Mouse (Mus musculus) erythroblast, embryonic 14.5 days (primary cell): ENCODE measurements around the gene Olfr628. TPM values are rescaled to one million over a fixed set of nuclear protein-coding genes. Genes with fewer than 3 reads are reported as not detected.
"Not testable (repeated sequence)": the region's sequence is repeated elsewhere in the genome, so short reads cannot be mapped to it uniquely, and the experiment has no call there.

ENCODE experiments used
- H3K27me3 ChIP-seq: 2 replicates; pipeline ENCODE4 v1.6.1; 2012; ENCODE audit warnings: inconsistent platforms; ENCODE audit not compliant: control insufficient read depth
- H3K36me3 ChIP-seq: 2 replicates; pipeline ENCODE4 v1.6.1; 2012; ENCODE audit warnings: mild to moderate bottlenecking, inconsistent platforms; ENCODE audit not compliant: control insufficient read depth
- H3K4me1 ChIP-seq: 2 replicates; pipeline ENCODE4 v1.6.1; 2012; ENCODE audit warnings: inconsistent platforms; ENCODE audit not compliant: control insufficient read depth
- H3K4me3 ChIP-seq: replicated peaks from 2 replicates; pipeline ENCODE3; 2012; ENCODE audit warnings: moderate library complexity, mild to moderate bottlenecking, inconsistent platforms
- H3K9me3 ChIP-seq: 2 replicates; pipeline ENCODE4 v1.6.1; 2012; ENCODE audit warnings: low read length, inconsistent platforms, mixed read lengths; ENCODE audit not compliant: control insufficient read depth
- GATA1 ChIP-seq: IDR thresholded peaks from 2 replicates; pipeline ENCODE4 v1.6.1; 2012; ENCODE audit warnings: low read length, inconsistent platforms, mixed read lengths
- TAL1 ChIP-seq: IDR thresholded peaks from 3 replicates; pipeline ENCODE4 v1.6.1; 2012; ENCODE audit warnings: low read length, inconsistent platforms, mixed read lengths
- polyA plus RNA-seq: library from polyadenylated mRNA; stranded (reverse); fragments of >175 nt; gene quantifications from 2 replicates; pipeline ENCODE4 v1.2.3, GENCODE M21; 2012

The Olfr628 gene
- not detected in 2 replicates for polyA plus RNA-seq

GRCm38 (mm10) chr7:103730074-103730473 is at the start of gene Olfr628:
TSS of gene Olfr628 (plus strand) at chr7:103730374.
- Histone ChIP-seq H3K4me1 (no peaks in the 10 kb centered on the region), H3K9me3 (no peaks in the 10 kb centered on the region), H3K27me3 (no peaks in the 10 kb centered on the region), H3K4me3 (no peak within 1 kb of the TSS), H3K36me3 (no peaks in the 10 kb centered on the region)
- TF ChIP-seq TAL1, result no peak
- TF ChIP-seq GATA1, result no peak

GRCm38 (mm10) chr7:103682420-103682819 is 47.8 kb upstream of the Olfr628 start, which contains the start of gene Olfr625-ps1:
TSS of gene Olfr625-ps1 (plus strand) at chr7:103682720.
- no peak for TF ChIP-seq GATA1
- TF ChIP-seq TAL1, result no peak
- H3K4me3 ChIP-seq, result no peak within 1 kb of the TSS
- no peaks in the 10 kb centered on the region for H3K27me3 ChIP-seq

GRCm38 (mm10) chr7:103699469-103699868 is 30.7 kb upstream of the Olfr628 start:
- no peak for TF ChIP-seq GATA1
- TF ChIP-seq TAL1, result no peak
- no peaks in the 10 kb centered on the region for H3K36me3 ChIP-seq
- no peaks in the 10 kb centered on the region for H3K9me3 ChIP-seq
- no peaks in the 10 kb centered on the region for H3K4me1 ChIP-seq
- no peak overlapping the region for H3K4me3 ChIP-seq
- no peaks in the 10 kb centered on the region for H3K27me3 ChIP-seq

More at GRCm38 (mm10) chr7:103682420-103682819, 47.8 kb upstream of the Olfr628 start, which contains the start of gene Olfr625-ps1:
- H3K9me3 ChIP-seq, result no peaks in the 10 kb centered on the region
- no peaks in the 10 kb centered on the region for H3K36me3 ChIP-seq
- no peaks in the 10 kb centered on the region for H3K4me1 ChIP-seq

GRCm38 (mm10) chr7:103712024-103712423 is 18.1 kb upstream of the Olfr628 start:
- TF ChIP-seq TAL1 (no peak), GATA1 (no peak)
- no peaks in the 10 kb centered on the region for H3K36me3 ChIP-seq
- no peaks in the 10 kb centered on the region for H3K27me3 ChIP-seq
- peaks cover 1% of the 10 kb centered on the region; the same call in 1 of the 2 replicates for H3K4me1 ChIP-seq
- H3K9me3 ChIP-seq, result no peaks in the 10 kb centered on the region
- no peak overlapping the region for H3K4me3 ChIP-seq

GRCm38 (mm10) chr7:103714371-103714770 is 15.8 kb upstream of the Olfr628 start, which contains the start of gene Olfr243:
TSS of gene Olfr243 (plus strand) at chr7:103714671.
- Histone ChIP-seq H3K27me3 (no peaks in the 10 kb centered on the region), H3K9me3 (no peaks in the 10 kb centered on the region), H3K4me1 (peaks cover 1% of the 10 kb centered on the region; the same call in 1 of the 2 replicates), H3K36me3 (no peaks in the 10 kb centered on the region), H3K4me3 (no peak within 1 kb of the TSS)
- no peak for TF ChIP-seq GATA1
- TF ChIP-seq TAL1, result no peak

- H3K36me3 ChIP-seq, result not testable (repeated sequence)
Observed at GRCm38 (mm10) chr7:103716398-103716797, 13.8 kb upstream of the Olfr628 start.

GRCm38 (mm10) chr7:103744843-103745242 is 14.7 kb downstream of the Olfr628 start, which contains the start of gene Olfr629:
TSS of gene Olfr629 (minus strand) at chr7:103744943.
- Histone ChIP-seq H3K4me3 (no peak within 1 kb of the TSS), H3K4me1 (no peaks in the 10 kb centered on the region), H3K36me3 (no peaks in the 10 kb centered on the region), H3K27me3 (no peaks in the 10 kb centered on the region), H3K9me3 (no peaks in the 10 kb centered on the region)
- TF ChIP-seq GATA1 (no peak), TAL1 (no peak)

More at GRCm38 (mm10) chr7:103716398-103716797, 13.8 kb upstream of the Olfr628 start:
- not testable (repeated sequence) for H3K4me3 ChIP-seq, H3K4me1 ChIP-seq, H3K9me3 ChIP-seq, H3K27me3 ChIP-seq

GRCm38 (mm10) chr7:103757233-103757632 is 27.1 kb downstream of the Olfr628 start, which contains the start of gene Olfr630:
TSS of gene Olfr630 (minus strand) at chr7:103757333.
- H3K4me3 ChIP-seq, result no peak within 1 kb of the TSS
- no peaks in the 10 kb centered on the region for H3K36me3 ChIP-seq
- TF ChIP-seq GATA1, result no peak
- no peak for TF ChIP-seq TAL1
- H3K27me3 ChIP-seq, result no peaks in the 10 kb centered on the region
- no peaks in the 10 kb centered on the region for H3K4me1 ChIP-seq
- H3K9me3 ChIP-seq, result no peaks in the 10 kb centered on the region

- not testable (repeated sequence) for H3K36me3 ChIP-seq, H3K9me3 ChIP-seq, H3K4me1 ChIP-seq, H3K4me3 ChIP-seq, H3K27me3 ChIP-seq
Observed at GRCm38 (mm10) chr7:103762212-103762611, 32.0 kb downstream of the Olfr628 start.

GRCm38 (mm10) chr7:103767687-103768086 is 37.5 kb downstream of the Olfr628 start:
- H3K9me3 ChIP-seq, H3K4me3 ChIP-seq, H3K36me3 ChIP-seq, H3K4me1 ChIP-seq, H3K27me3 ChIP-seq: not testable (repeated sequence)
